Mouse (Mus musculus): ENCODE data around the gene Crabp2.
"Not testable (repeated sequence)": the region's sequence is repeated elsewhere in the genome, so short reads cannot be mapped to it uniquely, and the experiment has no call there.

Gene Crabp2

GRCm38 (mm10) chr3:87948378-87949265, at the start of gene Crabp2:
TSS of gene Crabp2 (plus strand) at chr3:87948666.
- no peak for DNase-seq

- no peak for DNase-seq
Observed at GRCm38 (mm10) chr3:87899266-87899665, 49.2 kb upstream of the Crabp2 start.

- no peak for DNase-seq
Observed at GRCm38 (mm10) chr3:87899776-87900175, 48.7 kb upstream of the Crabp2 start.

GRCm38 (mm10) chr3:87901036-87901624, 47.3 kb upstream of the Crabp2 start:
- DNase-seq, result no peak

GRCm38 (mm10) chr3:87901959-87902358, 46.5 kb upstream of the Crabp2 start:
- not testable (repeated sequence) for DNase-seq

GRCm38 (mm10) chr3:87903821-87904220, 44.6 kb upstream of the Crabp2 start:
- no peak for DNase-seq

- DNase-seq, result peak; percentile 97
Observed at GRCm38 (mm10) chr3:87905880-87906485, 42.5 kb upstream of the Crabp2 start, which contains the start of gene Hdgf. TSS of gene Hdgf (plus strand) at chr3:87906321.

GRCm38 (mm10) chr3:87906601-87906980, 41.9 kb upstream of the Crabp2 start:
- no peak for DNase-seq

GRCm38 (mm10) chr3:87906981-87907857, 41.2 kb upstream of the Crabp2 start:
- DNase-seq, result no peak

GRCm38 (mm10) chr3:87907906-87908305, 40.6 kb upstream of the Crabp2 start:
- DNase-seq, result no peak

GRCm38 (mm10) chr3:87909381-87909780, 39.1 kb upstream of the Crabp2 start:
- DNase-seq, result no peak

GRCm38 (mm10) chr3:87909874-87910273, 38.6 kb upstream of the Crabp2 start:
- DNase-seq, result no peak

GRCm38 (mm10) chr3:87910573-87911141, 37.8 kb upstream of the Crabp2 start:
- peak; percentile 83 for DNase-seq

- no peak for DNase-seq
Observed at GRCm38 (mm10) chr3:87913491-87913890, 35.0 kb upstream of the Crabp2 start.

GRCm38 (mm10) chr3:87913891-87914290, 34.6 kb upstream of the Crabp2 start:
- DNase-seq, result no peak

GRCm38 (mm10) chr3:87916990-87917389, 31.5 kb upstream of the Crabp2 start:
- no peak for DNase-seq

GRCm38 (mm10) chr3:87918551-87918950, 29.9 kb upstream of the Crabp2 start:
- DNase-seq, result no peak

- DNase-seq, result peak; percentile 96
Observed at GRCm38 (mm10) chr3:87919336-87920108, 28.9 kb upstream of the Crabp2 start, which contains the start of gene Mrpl24. TSS of gene Mrpl24 (plus strand) at chr3:87919506.

- no peak for DNase-seq
Observed at GRCm38 (mm10) chr3:87920270-87920943, 28.1 kb upstream of the Crabp2 start.

GRCm38 (mm10) chr3:87924996-87925395, 23.5 kb upstream of the Crabp2 start:
- no peak for DNase-seq

GRCm38 (mm10) chr3:87927452-87927851, 21.0 kb upstream of the Crabp2 start:
- no peak for DNase-seq

Measured in layer of hippocampus, adult 9-11 months (tissue).